Mouse (Mus musculus) kidney, embryonic 15.5 days (tissue): ENCODE measurements around the gene Fbxo6. TPM values are rescaled to one million over a fixed set of nuclear protein-coding genes. Genes with fewer than 3 reads are reported as not detected.

Experiments used
- ATAC-seq: fragments of 200-750 bp; cut with Nextera tagmentation; replicated peaks from 2 replicates; pipeline ENCODE4 v1.8.0; 2017; ENCODE audit warnings: moderate TSS enrichment; ENCODE audit not compliant: low FRiP score
- H3K27ac ChIP-seq: fragments of 300-500 bp; sonication (generic); 2 replicates; pipeline ENCODE4 v1.5.1; 2015; ENCODE audit warnings: mild to moderate bottlenecking, inconsistent platforms
- H3K27me3 ChIP-seq: fragments of 300-500 bp; sonication (generic); 2 replicates; pipeline ENCODE4 v1.6.1; 2015; ENCODE audit warnings: inconsistent platforms
- H3K36me3 ChIP-seq: fragments of 300-500 bp; sonication (generic); 2 replicates; pipeline ENCODE4 v1.6.1; 2015; ENCODE audit warnings: inconsistent platforms
- H3K4me1 ChIP-seq: fragments of 300-500 bp; sonication (generic); 2 replicates; pipeline ENCODE4 v1.6.1; 2015; ENCODE audit warnings: inconsistent platforms
- H3K4me2 ChIP-seq: fragments of 300-500 bp; sonication (generic); 2 replicates; pipeline ENCODE4 v1.6.1; 2015; ENCODE audit warnings: moderate library complexity, mild to moderate bottlenecking, inconsistent platforms
- H3K4me3 ChIP-seq: fragments of 300-500 bp; sonication (generic); replicated peaks from 2 replicates; pipeline ENCODE4 v1.5.1; 2015; ENCODE audit warnings: mild to moderate bottlenecking, inconsistent platforms
- H3K9ac ChIP-seq: fragments of 300-500 bp; sonication (generic); 2 replicates; pipeline ENCODE4 v1.6.1; 2015; ENCODE audit warnings: mild to moderate bottlenecking, inconsistent platforms
- H3K9me3 ChIP-seq: fragments of 300-500 bp; sonication (generic); replicated peaks from 2 replicates; pipeline ENCODE4 v1.6.1; 2016; ENCODE audit warnings: inconsistent platforms
- WGBS: fragments of 180-500 bp; shearing (Covaris S2); methylation state at CpG from one replicate; pipeline ENCODE4 v1.1.7; 2015; ENCODE audit warnings: mixed read lengths; 5-methylcytosine and 5-hydroxymethylcytosine counted together
- polyA plus RNA-seq: library from polyadenylated mRNA; unstranded; fragments of >200 nt; fragmentation: Nextera tagmentation; extraction: Ambion mirVana; gene quantifications from 2 replicates; pipeline ENCODE4 v1.2.1, GENCODE M21; 2015

Fbxo6 gene
- polyA plus RNA-seq, 1 experiment from 2014 or later: 19.9 TPM

DNA sequence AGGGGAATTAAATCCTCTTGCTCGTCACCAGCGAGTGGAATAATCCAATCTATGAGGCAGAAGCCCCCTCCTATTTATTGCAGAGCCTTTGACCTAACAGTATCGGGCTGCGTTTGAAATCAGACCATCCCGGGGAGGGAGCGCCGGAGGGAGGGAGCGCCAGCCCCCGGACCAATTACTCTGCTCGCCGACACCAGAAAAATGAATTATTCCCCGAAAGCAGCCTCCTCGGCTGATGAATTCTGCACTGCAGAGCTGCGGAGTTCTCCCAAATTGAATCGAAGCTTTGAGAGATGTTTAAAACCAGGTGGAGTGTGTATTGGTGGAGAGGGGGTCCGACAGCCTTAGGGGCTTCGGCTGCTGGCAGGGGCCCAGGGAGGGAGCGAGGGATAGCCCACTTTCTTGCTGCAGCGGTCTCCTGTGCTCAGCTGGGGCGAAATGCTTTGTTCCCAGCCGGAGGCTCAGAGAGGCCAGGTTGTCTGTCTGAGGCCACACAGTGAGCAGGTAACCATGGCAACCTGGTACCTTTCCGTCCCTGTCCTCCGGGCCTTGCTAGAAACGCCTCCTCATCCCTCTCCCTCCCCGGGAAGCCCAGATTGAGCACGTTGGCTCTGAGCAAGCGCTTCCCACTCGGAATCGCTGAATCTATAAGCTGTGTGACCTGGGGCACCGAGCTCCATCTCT lies 22.0 kb upstream of the Fbxo6 start:
- Histone ChIP-seq H3K27ac (no peak overlapping the region), H3K9ac (no peak overlapping the region), H3K4me1 (peaks cover 16% of the 10 kb centered on the region), H3K36me3 (no peaks in the 10 kb centered on the region), H3K4me3 (no peak overlapping the region), H3K27me3 (peaks cover 86% of the 10 kb centered on the region), H3K4me2 (peak overlapping the region; percentile 12), H3K9me3 (no peaks in the 10 kb centered on the region)
- no peak for ATAC-seq
- 2% methylated on average over 30 of the region's 30 CpGs for WGBS

DNA sequence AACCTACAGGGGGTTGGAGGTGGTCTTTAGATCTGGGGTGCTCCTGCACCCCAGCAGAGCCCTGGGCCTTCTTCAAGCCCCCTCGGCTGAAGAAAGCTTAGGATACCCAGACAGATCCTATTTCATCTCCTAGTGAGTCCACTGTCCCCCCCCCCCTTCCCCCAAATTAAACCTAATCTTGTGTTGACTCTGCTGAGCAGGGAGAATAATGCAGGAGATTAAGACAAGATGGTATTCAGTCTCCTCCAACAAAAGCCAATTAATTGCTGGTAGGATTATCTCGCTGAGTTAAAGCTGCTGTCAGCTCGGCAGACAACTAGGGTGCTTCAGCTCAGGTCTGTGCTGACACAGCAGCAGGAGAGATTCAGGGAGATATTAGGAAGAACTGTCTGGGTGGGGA lies 19.3 kb upstream of the Fbxo6 start:
- H3K4me2 ChIP-seq: no peak overlapping the region
- H3K27me3 ChIP-seq: peaks cover 92% of the 10 kb centered on the region
- H3K36me3 ChIP-seq: no peaks in the 10 kb centered on the region
- no peak overlapping the region for H3K4me3 ChIP-seq
- 49% methylated on average over 3 of the region's 3 CpGs for WGBS
- ATAC-seq: no peak
- H3K4me1 ChIP-seq: peaks cover 19% of the 10 kb centered on the region
- H3K9me3 ChIP-seq: no peaks in the 10 kb centered on the region
- no peak overlapping the region for H3K27ac ChIP-seq
- no peak overlapping the region for H3K9ac ChIP-seq

DNA sequence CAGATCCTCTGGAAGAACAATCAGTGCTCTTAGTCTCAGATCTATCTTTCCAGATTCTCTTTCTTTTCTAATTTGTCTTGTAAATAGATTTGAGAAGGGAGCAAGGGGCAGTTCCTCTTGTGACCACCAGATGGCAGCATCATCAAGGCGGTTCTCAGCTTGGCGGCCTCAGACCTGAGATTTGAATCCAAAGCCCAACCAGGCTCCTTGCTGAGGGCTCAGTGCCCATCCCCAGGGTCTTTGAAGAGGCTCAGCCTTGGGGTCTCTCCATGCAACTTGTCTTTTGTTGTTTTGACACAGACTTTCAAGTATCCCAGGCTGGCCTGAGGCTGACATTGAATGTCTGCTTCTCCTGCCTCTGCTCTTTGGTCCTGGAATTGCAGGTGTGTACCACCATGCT lies 18.9 kb upstream of the Fbxo6 start:
- no peak for ATAC-seq
- no peak overlapping the region for H3K4me2 ChIP-seq
- 3% methylated on average over 2 of the region's 2 CpGs for WGBS
- peaks cover 92% of the 10 kb centered on the region for H3K27me3 ChIP-seq
- H3K9me3 ChIP-seq: no peaks in the 10 kb centered on the region
- no peak overlapping the region for H3K9ac ChIP-seq
- no peaks in the 10 kb centered on the region for H3K36me3 ChIP-seq
- no peak overlapping the region for H3K27ac ChIP-seq
- H3K4me3 ChIP-seq: no peak overlapping the region
- peaks cover 20% of the 10 kb centered on the region for H3K4me1 ChIP-seq

DNA sequence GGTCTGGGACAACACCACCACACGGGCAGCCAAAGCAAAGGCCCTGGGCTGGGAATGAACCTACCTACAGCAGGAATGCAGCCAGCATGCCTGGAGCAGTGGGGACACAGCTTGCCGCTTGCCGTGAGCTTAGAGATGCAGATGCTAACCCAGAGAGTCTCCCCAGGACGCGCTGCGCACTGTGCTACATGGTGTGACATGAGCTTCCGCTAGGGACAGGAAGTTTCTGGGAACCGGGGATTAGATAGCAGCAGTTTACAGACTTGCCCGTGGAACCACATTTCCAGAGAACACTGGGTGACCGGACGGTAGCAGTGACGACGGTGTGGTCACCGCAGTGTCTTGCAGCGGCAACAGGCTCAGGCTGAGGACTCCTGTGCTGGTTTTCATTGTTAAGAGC lies 17.6 kb upstream of the Fbxo6 start:
- Histone ChIP-seq H3K4me3 (no peak overlapping the region), H3K27me3 (peaks cover 92% of the 10 kb centered on the region), H3K4me1 (peaks cover 27% of the 10 kb centered on the region), H3K36me3 (no peaks in the 10 kb centered on the region), H3K9me3 (no peaks in the 10 kb centered on the region), H3K4me2 (0 out of 2 replicates have a peak overlapping the region, but pooled peaks have one; percentile 3), H3K27ac (no peak overlapping the region), H3K9ac (no peak overlapping the region)
- WGBS: 25% methylated on average over 15 of the region's 15 CpGs
- ATAC-seq: no peak

DNA sequence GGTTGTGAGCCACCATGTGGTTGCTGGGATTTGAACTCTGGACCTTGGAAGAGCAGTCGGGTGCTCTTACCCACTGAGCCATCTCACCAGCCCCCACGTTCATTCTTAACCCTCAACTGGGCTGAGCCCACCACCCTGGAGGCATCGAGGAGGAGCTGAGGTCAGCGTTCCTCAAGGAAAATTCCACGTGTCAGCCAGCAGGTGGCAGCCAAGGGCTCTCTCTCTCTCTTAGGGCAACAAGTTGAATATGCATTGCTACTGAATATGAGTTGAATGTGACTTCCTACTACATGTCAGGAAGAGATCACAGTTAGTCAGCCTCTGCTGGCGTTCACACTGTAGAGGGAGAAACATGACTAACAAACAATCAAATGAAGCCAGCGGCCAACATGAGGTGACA lies 16.3 kb upstream of the Fbxo6 start:
- Histone ChIP-seq H3K27ac (no peak overlapping the region), H3K27me3 (peaks cover 90% of the 10 kb centered on the region), H3K4me1 (peaks cover 29% of the 10 kb centered on the region), H3K9ac (no peak overlapping the region), H3K4me3 (no peak overlapping the region), H3K36me3 (no peaks in the 10 kb centered on the region), H3K9me3 (no peaks in the 10 kb centered on the region), H3K4me2 (no peak overlapping the region)
- ATAC-seq: no peak
- 24% methylated on average over 7 of the region's 7 CpGs for WGBS

DNA sequence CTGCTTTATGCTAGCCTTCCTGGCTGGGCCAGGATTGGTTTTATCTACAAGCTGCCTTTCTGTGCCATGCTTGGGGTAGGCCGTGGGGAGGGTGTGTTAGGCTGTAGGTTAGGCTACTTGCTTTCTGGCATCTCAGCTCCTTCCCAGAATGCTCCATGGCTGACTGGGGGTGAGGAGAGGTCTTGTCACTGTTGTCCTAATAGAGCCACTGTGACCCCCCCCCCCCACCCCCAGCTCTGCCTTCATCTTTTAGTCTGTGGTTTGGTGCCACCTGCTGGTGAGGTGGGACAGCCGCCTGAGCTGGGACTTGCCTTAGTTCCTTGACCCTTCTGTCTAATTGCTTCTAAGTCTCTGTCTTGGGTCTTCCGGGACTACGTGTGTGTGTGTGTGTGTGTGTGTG lies 15.0 kb upstream of the Fbxo6 start:
- Histone ChIP-seq H3K9ac (no peak overlapping the region), H3K9me3 (no peaks in the 10 kb centered on the region), H3K36me3 (no peaks in the 10 kb centered on the region), H3K4me1 (peaks cover 31% of the 10 kb centered on the region), H3K27ac (no peak overlapping the region), H3K4me2 (peak overlapping the region; percentile 41), H3K4me3 (peak overlapping the region; percentile 8), H3K27me3 (peaks cover 90% of the 10 kb centered on the region)
- WGBS: 17% methylated on average over 4 of the region's 4 CpGs
- ATAC-seq: no peak

DNA sequence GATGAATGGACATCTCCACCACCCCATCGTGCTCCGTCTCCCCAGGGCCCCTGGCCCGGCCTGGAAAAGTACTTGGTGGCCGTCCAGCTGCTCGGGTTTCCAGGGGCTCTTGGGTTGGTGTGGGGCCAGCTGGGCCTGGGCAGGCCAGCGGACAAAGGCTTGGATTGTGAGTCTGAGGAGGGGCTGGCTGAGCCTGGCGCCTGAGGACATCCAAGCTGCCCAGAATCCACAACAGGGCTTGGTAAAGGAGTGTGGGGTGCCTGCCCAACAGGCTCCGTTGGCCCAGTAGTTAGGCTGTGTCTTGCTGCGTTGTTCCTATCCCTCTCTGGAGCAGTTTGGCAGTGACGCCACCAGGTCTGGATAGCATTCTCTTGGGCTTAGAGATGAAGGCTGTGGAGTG lies 14.5 kb upstream of the Fbxo6 start:
- no peaks in the 10 kb centered on the region for H3K9me3 ChIP-seq
- peaks cover 32% of the 10 kb centered on the region for H3K4me1 ChIP-seq
- H3K9ac ChIP-seq: no peak overlapping the region
- H3K4me2 ChIP-seq: peak overlapping the region; percentile 41
- H3K4me3 ChIP-seq: peak overlapping the region; percentile 8
- no peak overlapping the region for H3K27ac ChIP-seq
- 4% methylated on average over 10 of the region's 10 CpGs for WGBS
- no peak for ATAC-seq
- no peaks in the 10 kb centered on the region for H3K36me3 ChIP-seq
- peaks cover 90% of the 10 kb centered on the region for H3K27me3 ChIP-seq

DNA sequence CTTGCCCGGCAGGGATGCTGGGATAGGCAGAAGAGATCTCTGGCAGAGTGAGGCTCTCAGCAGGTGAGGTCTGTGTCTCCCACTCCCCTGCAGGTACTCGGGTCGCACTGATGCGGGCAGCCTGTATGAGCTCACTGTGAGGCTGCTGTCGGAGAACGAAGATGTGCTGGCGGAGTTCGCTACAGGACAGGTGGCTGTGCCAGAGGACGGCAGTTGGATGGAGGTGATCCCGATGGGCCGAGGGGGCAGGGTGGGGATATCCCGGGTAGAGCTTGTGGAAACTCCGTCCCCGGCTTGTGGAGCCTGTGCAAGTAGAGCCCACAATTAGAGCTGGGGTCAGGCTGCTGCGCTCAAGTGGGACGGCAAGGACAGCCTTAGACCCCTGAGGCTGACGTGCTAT lies 13.6 kb upstream of the Fbxo6 start:
- H3K4me3 ChIP-seq: no peak overlapping the region
- H3K36me3 ChIP-seq: no peaks in the 10 kb centered on the region
- H3K4me2 ChIP-seq: no peak overlapping the region
- no peak overlapping the region for H3K27ac ChIP-seq
- WGBS: 3% methylated on average over 17 of the region's 17 CpGs
- ATAC-seq: no peak
- H3K4me1 ChIP-seq: peaks cover 41% of the 10 kb centered on the region
- peaks cover 92% of the 10 kb centered on the region for H3K27me3 ChIP-seq
- no peak overlapping the region for H3K9ac ChIP-seq
- no peaks in the 10 kb centered on the region for H3K9me3 ChIP-seq

DNA sequence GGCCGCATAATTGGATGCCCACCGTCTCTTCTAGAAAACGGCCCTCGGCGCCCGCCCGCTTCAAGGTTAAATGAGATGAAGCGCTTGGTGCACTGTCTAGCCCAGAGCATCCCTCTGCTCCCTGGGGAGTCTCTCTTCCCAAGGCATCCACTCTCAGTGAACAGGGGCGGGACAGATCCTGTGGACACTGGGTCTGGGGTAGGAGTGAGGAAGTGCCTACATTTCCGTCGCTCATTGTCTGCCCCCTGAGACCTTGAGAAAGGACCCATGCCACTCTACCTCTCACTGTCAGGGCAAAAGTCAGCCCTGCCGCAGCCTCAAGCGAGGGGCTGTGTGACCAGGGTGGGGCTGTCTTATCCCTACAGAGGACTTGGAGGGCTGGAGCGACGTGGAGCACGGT lies 12.5 kb upstream of the Fbxo6 start:
- H3K9me3 ChIP-seq: no peaks in the 10 kb centered on the region
- ATAC-seq: no peak
- no peaks in the 10 kb centered on the region for H3K36me3 ChIP-seq
- no peak overlapping the region for H3K27ac ChIP-seq
- WGBS: under 1% methylated on average over 16 of the region's 16 CpGs
- peak overlapping the region; percentile 65 for H3K4me2 ChIP-seq
- H3K4me1 ChIP-seq: peaks cover 50% of the 10 kb centered on the region
- H3K4me3 ChIP-seq: peak overlapping the region; percentile 33
- peaks cover 91% of the 10 kb centered on the region for H3K27me3 ChIP-seq
- H3K9ac ChIP-seq: no peak overlapping the region

DNA sequence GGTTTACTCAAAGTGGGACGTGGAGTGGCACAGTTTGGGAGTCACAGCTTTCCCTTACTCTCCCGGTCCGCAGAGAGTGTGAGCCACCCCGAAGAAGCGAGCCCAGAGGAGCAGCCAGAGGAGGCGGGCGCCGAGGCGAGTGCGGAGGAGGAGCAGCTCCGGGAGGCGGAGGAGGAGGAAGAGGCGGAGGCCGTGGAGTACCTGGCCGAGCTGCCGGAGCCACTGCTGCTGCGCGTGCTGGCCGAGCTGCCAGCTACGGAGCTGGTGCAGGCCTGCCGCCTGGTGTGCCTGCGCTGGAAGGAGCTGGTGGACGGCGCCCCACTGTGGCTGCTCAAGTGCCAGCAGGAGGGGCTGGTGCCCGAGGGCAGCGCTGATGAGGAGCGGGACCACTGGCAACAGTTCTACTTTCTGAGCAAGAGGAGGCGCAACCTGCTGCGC lies 12.1 kb upstream of the Fbxo6 start:
- Histone ChIP-seq H3K4me1 (peaks cover 54% of the 10 kb centered on the region), H3K4me2 (peak overlapping the region; percentile 65), H3K9ac (no peak overlapping the region), H3K27me3 (peaks cover 92% of the 10 kb centered on the region), H3K27ac (no peak overlapping the region), H3K36me3 (no peaks in the 10 kb centered on the region), H3K9me3 (no peaks in the 10 kb centered on the region), H3K4me3 (peak overlapping the region; percentile 33)
- 0% methylated on average over 29 of the region's 29 CpGs for WGBS
- ATAC-seq: peak; percentile 43

DNA sequence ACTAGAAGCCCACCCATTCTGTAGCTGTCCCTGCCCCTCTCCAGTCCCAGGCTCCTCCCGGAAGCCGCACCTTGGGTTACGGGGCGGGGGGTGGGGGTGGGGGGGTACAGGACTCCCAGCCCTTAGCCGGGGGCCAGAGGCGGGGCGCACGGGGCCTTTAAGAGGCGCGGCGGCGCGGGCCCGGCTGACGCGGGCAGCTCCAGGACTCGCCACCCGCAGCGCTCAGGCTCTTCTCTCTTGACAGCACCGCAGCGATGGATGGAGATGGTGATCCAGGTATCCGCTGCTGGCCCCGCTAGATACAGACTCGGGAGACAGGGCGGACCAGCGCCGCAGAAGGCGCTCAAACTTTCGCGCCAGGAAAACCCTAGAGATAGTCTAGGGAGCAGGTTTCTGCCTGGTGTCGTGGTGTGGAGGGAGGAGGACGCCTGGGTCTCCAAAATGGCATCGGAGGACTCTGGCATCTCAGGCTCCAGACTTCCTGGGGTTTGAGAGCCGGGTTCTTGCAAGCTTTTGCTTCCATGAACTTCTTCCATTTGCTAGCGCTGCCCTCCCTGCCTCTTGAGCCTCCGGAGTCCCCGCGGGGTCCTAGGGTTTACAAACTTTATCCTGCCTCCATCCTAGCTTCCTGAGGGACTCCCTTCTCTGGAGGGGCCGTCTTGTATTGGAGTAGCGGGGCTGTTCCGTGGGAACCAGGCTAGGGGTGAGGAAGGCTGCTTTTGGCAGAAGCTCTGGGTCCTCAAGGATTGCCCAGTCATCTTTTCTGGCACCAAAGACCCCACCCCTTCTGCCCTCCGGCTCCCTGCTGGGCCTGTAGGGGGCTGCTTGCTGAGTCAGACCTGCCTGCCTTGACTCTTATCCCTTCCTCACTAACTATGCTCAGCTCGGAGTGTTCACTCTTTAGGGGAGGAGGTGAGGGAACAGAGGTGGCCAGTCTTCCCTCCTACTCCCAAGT lies 8.8 kb upstream of the Fbxo6 start, which contains the start of the genes Fbxo44 and Fbxo2:
Fbxo44 (minus strand) TSS at position 47 of the 955 bp plus-strand sequence.
Fbxo2 (plus strand) TSS at position 186 of the 955 bp plus-strand sequence.
- Histone ChIP-seq H3K9me3 (no peaks in the 10 kb centered on the region), H3K4me1 (peaks cover 51% of the 10 kb centered on the region), H3K27ac (peak within 1 kb of the TSS; percentile 60), H3K36me3 (no peaks in the 10 kb centered on the region), H3K9ac (peak within 1 kb of the TSS; percentile 59), H3K27me3 (peaks cover 74% of the 10 kb centered on the region), H3K4me3 (peak within 1 kb of the TSS; percentile 64), H3K4me2 (peak within 1 kb of the TSS; percentile 99)
- ATAC-seq: peak; percentile 74
- WGBS: under 1% methylated on average over 43 of the region's 43 CpGs
